Comparison of ENCODE assay signal across 15 mouse cellular contexts in genomic region chr10:93766221-93766620, GRCm38 (mm10).
"Had no signal": no experiment of that assay in that cellular context is flagged by ENCODE, and none has a peak within 500 bp of the region (broad histone marks: within the 10 kb centered on the region; RNA-seq: fewer than 3 reads in every experiment).

No protein-coding gene starts in this region.

- H3K4me2 ChIP-seq: neural tube, embryonic 13.5 days; neural tube, embryonic 15.5 days; stomach, embryonic 15.5 days had no signal

- H3K9me3 ChIP-seq: neural tube, embryonic 13.5 days; neural tube, embryonic 15.5 days; stomach, embryonic 15.5 days had no signal

- H3K4me1 ChIP-seq: neural tube, embryonic 13.5 days; neural tube, embryonic 15.5 days; stomach, embryonic 15.5 days had no signal

- H3K36me3 ChIP-seq: neural tube, embryonic 13.5 days; neural tube, embryonic 15.5 days; stomach, embryonic 15.5 days had no signal

- H3K9ac ChIP-seq: neural tube, embryonic 13.5 days; neural tube, embryonic 15.5 days; stomach, embryonic 15.5 days had no signal

- DNase-seq: retina, postnatal 1 day; right cerebral cortex, adult 18-20 months; right cerebral cortex, postnatal 14 days; right cerebral cortex, postnatal 25 days; right cerebral cortex, postnatal 4 days; spleen, adult 18-20 months; thymus, adult 18-20 months; thymus, adult 2 months; thymus, postnatal 25 days; thymus, postnatal 36 days; thymus, postnatal 4 days had no signal

- H3K4me3 ChIP-seq: neural tube, embryonic 13.5 days; neural tube, embryonic 15.5 days; stomach, embryonic 15.5 days had no signal

- H3K27me3 ChIP-seq: stomach, embryonic 15.5 days had no signal

- H3K27ac ChIP-seq: neural tube, embryonic 13.5 days; neural tube, embryonic 15.5 days; stomach, embryonic 15.5 days; stomach, postnatal 0 days had no signal
